Mouse (Mus musculus) liver, embryonic 15.5 days (tissue): ENCODE results near the gene Gpm6b. TPM values are rescaled to one million over a fixed set of nuclear protein-coding genes. Genes with fewer than 3 reads are reported as not detected.

Experiments used
- ATAC-seq: fragments of 200-750 bp; cut with Nextera tagmentation; 2 replicates; pipeline ENCODE4 v1.8.0; 2017; ENCODE audit warnings: moderate number of reproducible peaks, mild to moderate bottlenecking, moderate library complexity; ENCODE audit not compliant: insufficient read depth
- H3K27ac ChIP-seq: fragments of 300-500 bp; sonication (generic); replicated peaks from 2 replicates; pipeline ENCODE4 v1.5.1; 2015; ENCODE audit warnings: mild to moderate bottlenecking, inconsistent platforms
- H3K27me3 ChIP-seq: fragments of 300-500 bp; sonication (generic); 2 replicates; pipeline ENCODE4 v1.6.1; 2015; ENCODE audit warnings: mild to moderate bottlenecking, inconsistent platforms
- H3K36me3 ChIP-seq: fragments of 300-500 bp; sonication (generic); replicated peaks from 2 replicates; pipeline ENCODE4 v1.6.1; 2015; ENCODE audit warnings: moderate library complexity, mild to moderate bottlenecking, inconsistent platforms
- H3K4me1 ChIP-seq: fragments of 300-500 bp; sonication (generic); replicated peaks from 2 replicates; pipeline ENCODE4 v1.6.1; 2015; ENCODE audit warnings: inconsistent platforms
- H3K4me2 ChIP-seq: fragments of 300-500 bp; sonication (generic); 2 replicates; pipeline ENCODE4 v1.6.1; 2015; ENCODE audit warnings: moderate library complexity, mild to moderate bottlenecking, inconsistent platforms
- H3K4me3 ChIP-seq: fragments of 300-500 bp; sonication (generic); replicated peaks from 2 replicates; pipeline ENCODE4 v1.5.1; 2015; ENCODE audit warnings: mild to moderate bottlenecking, inconsistent platforms
- H3K9ac ChIP-seq: fragments of 300-500 bp; sonication (generic); 2 replicates; pipeline ENCODE4 v1.6.1; 2015; ENCODE audit warnings: moderate library complexity, mild to moderate bottlenecking, inconsistent platforms
- H3K9me3 ChIP-seq: fragments of 300-500 bp; sonication (generic); replicated peaks from 2 replicates; pipeline ENCODE4 v1.6.1; 2016; ENCODE audit warnings: inconsistent platforms
- WGBS: fragments of 180-500 bp; shearing (Covaris S2); methylation state at CpG from one replicate; pipeline ENCODE4 v1.1.7; 2015; ENCODE audit warnings: mixed read lengths; ENCODE audit not compliant: insufficient replicate concordance; 5-methylcytosine and 5-hydroxymethylcytosine counted together
- polyA plus RNA-seq: library from polyadenylated mRNA; unstranded; fragments of >200 nt; fragmentation: Nextera tagmentation; extraction: Ambion mirVana; gene quantifications from 2 replicates; pipeline ENCODE4 v1.2.1, GENCODE M21; 2015

The Gpm6b gene
- polyA plus RNA-seq, 1 experiment from 2014 or later: 2.3 TPM

DNA sequence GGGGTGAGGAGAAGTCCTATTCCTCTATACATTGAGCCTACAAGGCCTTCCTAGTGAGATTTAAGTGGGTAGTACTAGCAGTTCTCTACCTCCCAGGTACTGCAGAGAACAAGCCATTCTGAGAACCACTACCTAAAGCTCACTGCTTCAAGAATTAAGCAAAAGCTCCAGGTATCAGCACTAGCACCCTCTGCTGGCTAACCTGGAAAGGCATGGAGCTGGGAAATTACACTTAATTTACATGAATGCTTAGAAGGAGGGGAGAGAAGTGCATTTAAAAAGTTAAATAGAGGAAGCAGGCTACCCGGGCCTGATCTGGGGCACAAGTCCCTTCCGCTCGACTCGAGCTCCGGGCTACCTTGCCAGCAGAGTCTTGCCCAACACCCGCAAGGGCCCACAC, 177.5 kb downstream of the Gpm6b start:
- 46% methylated on average over 5 of the region's 6 CpGs for WGBS
- no peak overlapping the region for H3K27ac ChIP-seq
- ATAC-seq: no peak
- H3K4me3 ChIP-seq: no peak overlapping the region
- no peaks in the 10 kb centered on the region for H3K27me3 ChIP-seq
- no peak overlapping the region for H3K9ac ChIP-seq
- no peaks in the 10 kb centered on the region for H3K9me3 ChIP-seq
- H3K4me2 ChIP-seq: no peak overlapping the region
- no peaks in the 10 kb centered on the region for H3K36me3 ChIP-seq
- H3K4me1 ChIP-seq: no peaks in the 10 kb centered on the region

- H3K4me3 ChIP-seq: no peak overlapping the region
- H3K9me3 ChIP-seq: no peaks in the 10 kb centered on the region
- no peaks in the 10 kb centered on the region; the same call in 1 of the 2 replicates for H3K27me3 ChIP-seq
- 0 out of 2 replicates have a peak, but pooled peaks cover 4% of the 10 kb centered on the region for H3K4me1 ChIP-seq
- ATAC-seq: no peak
- H3K27ac ChIP-seq: no peak overlapping the region
- 67% methylated on average over 2 of the region's 2 CpGs for WGBS
- no peak overlapping the region for H3K4me2 ChIP-seq
- H3K9ac ChIP-seq: no peak overlapping the region
- 0 out of 2 replicates have a peak, but pooled peaks cover 3% of the 10 kb centered on the region for H3K36me3 ChIP-seq
These were observed 196.1 kb downstream of the Gpm6b start for GRCm38 (mm10) chrX:166434812-166435211.

Other genes with a start within 250 kb of the Gpm6b start
- gene Gemin8, start 68.5 kb upstream of the Gpm6b start, polyA plus RNA-seq: 5.1 and 5.2 TPM in 2 replicates
- gene Trappc2, start 201.7 kb downstream of the Gpm6b start, polyA plus RNA-seq: 9.7 and 9.9 TPM in 2 replicates
- gene Ofd1, start 201.8 kb downstream of the Gpm6b start, polyA plus RNA-seq: 2.1 and 2.2 TPM in 2 replicates
- gene Rab9, start 241.0 kb downstream of the Gpm6b start, polyA plus RNA-seq: 18.6 and 21.9 TPM in 2 replicates